Mouse (Mus musculus): ENCODE data around the gene Gm6367. TPM values are rescaled to one million over a fixed set of nuclear protein-coding genes. Genes with fewer than 3 reads are reported as not detected.
"Not testable (repeated sequence)": the region's sequence is repeated elsewhere in the genome, so short reads cannot be mapped to it uniquely, and the experiment has no call there.

Gm6367 gene
- not detected in 2 replicates for polyA plus RNA-seq (2014; fragmentation: Nextera tagmentation; extraction: Ambion mirVana)

DNA sequence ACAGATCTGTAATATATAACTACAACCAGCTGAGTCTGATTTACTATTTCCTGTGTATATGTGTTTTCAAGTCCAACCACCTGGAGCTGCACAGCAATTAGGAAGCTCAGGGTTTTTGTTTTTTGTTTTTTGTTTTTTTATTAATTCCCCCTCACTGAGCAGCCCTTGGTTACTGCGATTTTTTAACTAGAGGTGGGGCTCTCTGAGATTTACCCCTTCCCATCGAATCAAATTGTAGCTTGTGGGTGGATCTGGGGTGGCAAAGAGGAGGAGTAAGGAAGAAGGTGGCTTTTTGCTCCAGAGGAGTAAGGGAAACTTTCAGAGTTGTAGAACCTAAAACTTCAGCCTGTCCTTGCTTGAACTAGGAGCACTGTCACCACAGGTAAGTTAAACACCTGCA, at the start of gene Gm6367:
Gene Gm6367, plus strand, starts transcription at position 301 of the 400 bp plus-strand sequence.
- ATAC-seq (ENCODE audit: insufficient read depth); H3K36me3 ChIP-seq (ENCODE audit: insufficient read depth); H3K27ac ChIP-seq (ENCODE audit: low read depth); H3K27me3 ChIP-seq (ENCODE audit: insufficient read depth, low read length); H3K4me1 ChIP-seq (ENCODE audit: insufficient read depth); H3K4me2 ChIP-seq; H3K9me3 ChIP-seq (ENCODE audit: low read depth, low read length); DNase-seq; H3K9ac ChIP-seq; H3K4me3 ChIP-seq (ENCODE audit: low read depth, low read length): not testable (repeated sequence)
- no CpG with 5 or more reads among the region's 2 CpGs for WGBS

Other genes with a start within 250 kb of the Gm6367 start
- gene Gm3183, start 123.2 kb upstream of the Gm6367 start, polyA plus RNA-seq (2014; fragmentation: Nextera tagmentation; extraction: Ambion mirVana): not detected in 2 replicates
- gene Gm7942, start 118.3 kb downstream of the Gm6367 start, polyA plus RNA-seq (2014; fragmentation: Nextera tagmentation; extraction: Ambion mirVana): not detected in 2 replicates
- not detected in 2 replicates for gene Gm16513, start 194.0 kb downstream of the Gm6367 start, polyA plus RNA-seq (2014; fragmentation: Nextera tagmentation; extraction: Ambion mirVana)

All from lung, embryonic 14.5 days (tissue).